Mouse (Mus musculus) liver, adult 2 months (tissue): ENCODE measurements at regions not wholly inside any gene's neighbourhood (a gene's known extent, or its start where the extent isn't known, plus 50 kb on each side); places are given as distances from the start of the nearest gene placed in this dataset.

Experiments
- DNase-seq: peaks from one replicate; pipeline ENCODE4 v3.0.0-alpha.2; 2011; ENCODE audit warnings: low read depth, low spot score; ENCODE audit errors: extremely low read depth
- H3K27ac ChIP-seq: fragments of 200-500 bp; replicated peaks from 2 replicates; pipeline ENCODE4 v1.5.1; 2012; ENCODE audit warnings: low read depth, mild to moderate bottlenecking, control low read depth, inconsistent platforms, low read length; ENCODE audit not compliant: insufficient read depth
- H3K27me3 ChIP-seq: fragments of 200-500 bp; 2 replicates; pipeline ENCODE4 v1.6.1; 2012; ENCODE audit warnings: mild to moderate bottlenecking, moderate library complexity, low read length, inconsistent platforms; ENCODE audit not compliant: control insufficient read depth, insufficient read depth
- H3K36me3 ChIP-seq: fragments of 200-500 bp; 2 replicates; pipeline ENCODE4 v1.6.1; 2012; ENCODE audit warnings: low read length, inconsistent platforms; ENCODE audit not compliant: control insufficient read depth, insufficient read depth
- H3K4me1 ChIP-seq: fragments of 200-500 bp; 2 replicates; pipeline ENCODE4 v1.6.1; 2011; ENCODE audit warnings: low read length; ENCODE audit not compliant: control insufficient read depth, insufficient read depth
- H3K4me3 ChIP-seq: fragments of 200-500 bp; 2 replicates; pipeline ENCODE4 v1.5.1; 2011; ENCODE audit warnings: low read depth, mild to moderate bottlenecking, control low read depth, low read length, moderate library complexity; ENCODE audit not compliant: insufficient read depth
- H3K79me2 ChIP-seq: fragments of 200-500 bp; 2 replicates; pipeline ENCODE4 v1.6.1; 2012; ENCODE audit warnings: inconsistent platforms, mild to moderate bottlenecking, low read length, moderate library complexity; ENCODE audit not compliant: control insufficient read depth, insufficient read depth
- H3K9ac ChIP-seq: fragments of 200-500 bp; 2 replicates; pipeline ENCODE4 v1.6.1; 2012; ENCODE audit warnings: low read depth, mild to moderate bottlenecking, control low read depth, inconsistent platforms, low read length
- CTCF ChIP-seq: fragments of 200-500 bp; IDR thresholded peaks from 2 replicates; pipeline ENCODE4 v1.5.1; 2011; ENCODE audit warnings: low read depth, low read length, control low read depth
- POLR2A ChIP-seq: fragments of 200-500 bp; IDR thresholded peaks from 2 replicates; pipeline ENCODE4 v1.6.1; 2011; ENCODE audit warnings: low read length, control low read depth; ENCODE audit not compliant: insufficient read depth; ENCODE audit errors: extremely low read depth
- WGBS: fragments of 180-500 bp; shearing (Covaris S2); methylation state at CpG from one replicate; pipeline ENCODE4 v1.1.7; 2018; 5-methylcytosine and 5-hydroxymethylcytosine counted together

DNA sequence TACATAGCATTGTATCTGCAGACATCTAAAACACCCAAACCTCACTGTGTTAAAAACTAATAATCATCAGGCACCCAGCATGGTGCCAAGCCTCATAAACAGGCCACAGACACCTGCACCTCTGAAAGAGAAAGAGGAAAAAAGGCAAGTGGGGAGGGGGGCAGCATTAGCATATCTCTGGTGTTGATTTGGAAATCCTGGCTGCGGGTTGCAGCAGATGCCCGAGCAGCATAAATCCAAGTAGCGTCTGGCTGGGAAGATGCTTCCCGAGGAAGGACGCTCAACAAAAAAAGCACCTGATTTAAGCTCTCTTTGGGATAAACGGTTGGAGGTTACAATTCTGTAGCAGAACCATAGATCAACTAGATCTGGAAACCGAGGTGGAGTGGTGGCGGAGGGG is 74.3 kb upstream of the Sh3bp4 start:
- no peak overlapping the region for H3K9ac ChIP-seq
- 73% methylated on average over 8 of the region's 8 CpGs for WGBS
- no peak for DNase-seq
- H3K79me2 ChIP-seq: no peaks in the 10 kb centered on the region
- H3K4me3 ChIP-seq: no peak overlapping the region
- H3K4me1 ChIP-seq: no peaks in the 10 kb centered on the region
- H3K27me3 ChIP-seq: no peaks in the 10 kb centered on the region
- H3K36me3 ChIP-seq: no peaks in the 10 kb centered on the region
- no peak overlapping the region for H3K27ac ChIP-seq
- TF ChIP-seq POLR2A (no peak), CTCF (no peak)

DNA sequence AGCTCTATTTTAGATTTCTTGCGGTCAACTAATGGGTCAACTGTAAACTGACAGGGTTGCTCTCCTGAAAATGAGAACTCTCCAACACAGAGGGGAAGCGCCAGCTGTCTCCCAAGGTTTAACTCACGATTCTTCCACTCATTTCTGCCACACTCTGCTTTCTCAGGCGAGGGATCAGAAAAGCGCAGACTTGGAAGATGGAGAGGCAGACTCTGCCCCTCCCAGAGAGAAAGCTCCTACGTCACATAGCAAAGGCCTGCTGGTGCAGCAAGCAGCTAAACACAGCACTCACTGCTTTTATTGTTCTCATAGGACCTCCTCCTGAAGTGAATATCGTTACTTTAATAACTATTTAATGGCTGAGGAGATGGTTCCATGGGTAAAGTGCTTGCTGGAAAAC is 73.6 kb upstream of the Sh3bp4 start:
- Histone ChIP-seq H3K27ac (no peak overlapping the region), H3K27me3 (no peaks in the 10 kb centered on the region), H3K4me3 (no peak overlapping the region), H3K36me3 (no peaks in the 10 kb centered on the region), H3K9ac (no peak overlapping the region), H3K79me2 (no peaks in the 10 kb centered on the region), H3K4me1 (no peaks in the 10 kb centered on the region)
- 89% methylated on average over 7 of the region's 7 CpGs for WGBS
- no peak for DNase-seq
- TF ChIP-seq POLR2A (no peak), CTCF (no peak)

DNA sequence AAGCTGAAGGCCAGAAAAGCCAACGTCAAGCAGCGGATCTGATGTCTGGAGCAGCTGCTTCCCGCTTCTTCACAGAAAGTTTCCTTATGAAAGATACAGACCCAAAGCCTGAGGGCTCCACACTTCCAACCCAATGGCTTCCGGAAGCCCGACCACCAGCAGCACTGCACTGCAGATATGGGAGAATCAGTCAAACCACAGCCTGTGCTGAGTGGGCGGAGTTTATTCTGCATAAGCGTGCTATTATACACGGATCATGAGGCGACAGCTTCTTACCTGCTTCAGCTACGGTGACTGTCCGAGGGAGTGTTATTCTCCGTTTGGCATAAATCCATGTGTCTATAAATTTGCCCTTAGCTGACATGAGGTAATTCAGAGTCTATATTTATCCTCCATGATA is 72.4 kb upstream of the Sh3bp4 start:
- Histone ChIP-seq H3K9ac (no peak overlapping the region), H3K27ac (no peak overlapping the region), H3K4me1 (no peaks in the 10 kb centered on the region), H3K79me2 (no peaks in the 10 kb centered on the region), H3K4me3 (no peak overlapping the region), H3K27me3 (no peaks in the 10 kb centered on the region), H3K36me3 (no peaks in the 10 kb centered on the region)
- 91% methylated on average over 12 of the region's 12 CpGs for whole genome bisulfite sequencing
- TF ChIP-seq POLR2A (no peak), CTCF (no peak)
- no peak for DNase-seq

DNA sequence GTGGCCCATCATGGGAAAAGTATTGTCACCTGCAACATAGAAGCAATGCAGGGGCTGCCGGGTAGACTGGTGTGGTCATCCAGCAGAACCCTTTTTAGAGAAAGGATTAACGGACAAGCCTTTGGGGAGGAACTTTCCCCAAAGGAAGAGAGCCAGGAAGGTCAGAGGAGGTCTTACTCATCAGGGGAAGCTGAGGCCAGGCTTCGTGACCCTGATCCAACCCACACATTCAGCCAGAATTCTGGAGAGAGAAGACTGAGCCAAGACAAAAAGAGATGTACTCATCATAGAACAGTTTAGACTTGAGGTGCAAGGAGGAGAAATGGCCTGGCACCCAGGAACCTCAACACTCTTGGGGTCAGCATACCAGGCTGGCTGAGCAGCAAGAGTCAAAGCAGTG is 67.9 kb upstream of the Sh3bp4 start:
- Histone ChIP-seq H3K79me2 (no peaks in the 10 kb centered on the region), H3K27ac (no peak overlapping the region), H3K4me3 (no peak overlapping the region), H3K9ac (no peak overlapping the region), H3K4me1 (no peaks in the 10 kb centered on the region), H3K36me3 (no peaks in the 10 kb centered on the region), H3K27me3 (no peaks in the 10 kb centered on the region)
- TF ChIP-seq CTCF (no peak), POLR2A (no peak)
- WGBS: 84% methylated on average over 3 of the region's 3 CpGs
- DNase-seq: no peak

DNA sequence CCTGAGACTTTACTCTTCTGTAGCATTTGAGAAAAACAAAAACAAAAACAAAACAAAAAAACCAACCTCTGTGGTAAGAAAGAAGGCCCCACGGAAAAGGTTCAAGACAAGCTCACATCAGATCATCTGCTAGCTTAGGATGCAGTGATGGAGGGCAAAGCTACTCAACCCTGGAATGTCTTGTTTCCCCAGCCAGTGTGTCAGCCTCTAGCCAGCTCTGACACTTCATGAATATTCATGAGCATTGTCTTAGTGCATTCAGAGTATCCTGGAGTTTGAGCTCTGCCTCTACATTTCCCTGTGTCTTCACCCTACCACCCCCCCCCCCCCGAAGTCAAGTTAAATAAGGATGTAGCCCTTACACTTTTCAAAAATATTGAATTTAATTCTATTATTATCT is 66.5 kb upstream of the Sh3bp4 start:
- no peak for TF ChIP-seq POLR2A
- TF ChIP-seq CTCF: no peak
- no peak overlapping the region for H3K27ac ChIP-seq
- H3K9ac ChIP-seq: no peak overlapping the region
- no peak for DNase-seq
- H3K4me3 ChIP-seq: no peak overlapping the region
- H3K36me3 ChIP-seq: no peaks in the 10 kb centered on the region
- WGBS: 87% methylated on average over 2 of the region's 2 CpGs
- H3K4me1 ChIP-seq: no peaks in the 10 kb centered on the region
- H3K27me3 ChIP-seq: no peaks in the 10 kb centered on the region
- H3K79me2 ChIP-seq: no peaks in the 10 kb centered on the region

DNA sequence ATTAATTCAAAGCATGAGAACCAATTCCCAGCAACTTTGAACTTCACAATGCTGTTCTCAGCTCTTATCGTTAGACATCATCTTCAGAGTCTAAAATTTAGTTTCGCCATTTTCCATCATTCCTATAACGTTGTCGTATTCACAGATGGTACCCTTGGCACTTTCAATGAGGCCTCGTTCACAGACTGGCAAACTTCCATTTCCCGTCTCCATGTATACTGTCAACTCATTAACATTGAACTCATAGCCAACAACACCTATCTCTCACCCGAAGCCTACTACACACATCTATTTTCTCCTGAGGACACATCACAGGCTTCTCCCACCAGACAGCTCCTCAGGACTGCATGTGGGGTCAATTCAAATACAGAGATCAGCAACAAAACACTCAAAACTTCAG is 62.7 kb upstream of the Sh3bp4 start:
- H3K9ac ChIP-seq: no peak overlapping the region
- H3K4me3 ChIP-seq: no peak overlapping the region
- H3K27ac ChIP-seq: no peak overlapping the region
- no peaks in the 10 kb centered on the region for H3K27me3 ChIP-seq
- DNase-seq: no peak
- no peaks in the 10 kb centered on the region for H3K79me2 ChIP-seq
- 96% methylated on average over 7 of the region's 7 CpGs for WGBS
- peaks cover 4% of the 10 kb centered on the region; the same call in 1 of the 2 replicates for H3K4me1 ChIP-seq
- TF ChIP-seq CTCF (no peak), POLR2A (no peak)
- H3K36me3 ChIP-seq: no peaks in the 10 kb centered on the region
